Mouse (Mus musculus): ENCODE results near the gene Gm10570.

Gm10570 gene

DNA sequence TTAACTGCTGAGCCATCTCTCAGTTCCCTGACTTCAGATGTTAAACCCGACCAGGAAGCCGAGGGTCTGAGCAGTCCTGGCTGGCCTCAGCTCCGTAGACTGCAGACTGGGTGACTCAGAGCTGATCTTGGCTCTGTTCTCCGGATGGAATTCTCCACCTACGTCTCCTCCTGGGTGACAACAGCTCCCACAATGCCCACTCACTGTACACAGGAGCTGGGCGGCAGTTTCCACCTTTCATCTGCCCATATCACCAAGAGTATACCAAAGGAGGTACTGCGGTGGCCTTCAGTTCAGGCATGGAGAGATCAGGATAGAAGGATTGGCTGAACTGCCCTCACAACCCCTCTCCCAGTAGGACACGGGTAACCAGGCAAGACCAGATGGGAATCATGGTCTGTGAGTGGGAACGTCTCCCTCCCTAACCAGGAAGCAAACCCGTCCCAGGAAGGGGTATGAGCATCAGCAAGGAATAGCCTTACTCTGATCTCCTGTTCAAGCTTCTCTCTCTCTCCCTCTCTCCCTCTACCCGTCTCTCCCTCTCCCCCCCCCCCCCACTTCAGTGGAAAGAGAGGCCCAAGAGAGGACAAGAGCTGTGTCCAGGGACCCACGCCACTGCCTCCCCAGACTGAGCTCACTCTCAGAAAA, 34.7 kb downstream of the Gm10570 start:
- DNase-seq (ENCODE audit: inconsistent age in 2 of 2, low spot score in 1 of 2): peak; percentile 69 to 81

DNA sequence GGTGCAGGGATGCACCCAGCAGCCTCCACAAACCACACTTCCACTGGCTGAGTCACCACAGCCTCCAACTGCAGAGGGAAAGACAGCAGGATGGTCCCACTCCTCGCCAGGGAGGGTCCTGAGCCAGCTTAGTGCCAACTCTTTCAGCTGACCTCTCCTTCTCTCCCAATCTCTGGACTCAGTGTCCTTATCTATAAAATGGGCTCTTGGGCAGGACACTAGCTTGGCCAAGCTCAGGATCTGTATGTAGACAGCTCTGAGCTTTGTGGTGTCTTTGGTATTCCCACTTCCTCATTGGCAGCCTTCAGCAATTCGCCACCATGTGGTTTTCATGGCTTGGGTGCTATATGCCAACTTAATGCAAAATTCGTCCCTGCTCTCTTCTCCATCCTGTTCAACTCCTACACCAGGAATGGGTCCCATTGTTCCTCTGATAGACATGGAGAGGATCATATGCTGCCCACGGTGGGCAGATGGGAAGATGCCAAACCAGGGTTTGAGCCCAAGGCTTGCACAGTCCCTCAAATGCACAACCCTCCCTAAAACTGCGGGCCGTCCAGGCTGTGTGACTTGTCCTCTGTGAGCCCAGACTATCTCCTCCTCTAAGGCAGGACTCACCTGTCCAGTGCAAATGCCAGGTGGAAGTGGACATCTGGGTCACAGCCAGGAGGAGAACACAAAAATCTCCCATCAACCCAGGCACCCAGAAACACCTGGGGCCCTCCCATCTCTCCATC, 37.7 kb downstream of the Gm10570 start:
- DNase-seq (ENCODE audit: inconsistent age in 2 of 2, low spot score in 1 of 2): no peak

DNA sequence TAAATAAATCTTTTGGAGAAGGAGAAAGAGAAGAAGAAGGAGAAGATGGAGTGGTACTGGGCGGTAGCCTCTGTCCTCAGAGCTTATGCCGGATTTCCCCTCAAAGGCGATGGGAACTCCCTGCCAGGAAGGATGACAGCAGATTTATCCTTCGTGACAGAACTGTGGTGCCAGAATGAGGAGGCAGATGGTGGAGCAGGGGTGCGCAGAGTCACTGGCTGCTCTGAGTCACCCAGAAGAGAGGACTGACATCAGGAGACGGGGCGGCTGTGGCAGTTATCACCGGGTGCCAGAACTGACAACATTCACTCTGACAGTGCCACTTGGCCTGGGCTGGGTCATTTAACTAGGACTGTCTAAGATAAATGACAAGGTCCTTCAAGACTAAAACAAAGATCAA, 38.4 kb downstream of the Gm10570 start:
- peak; percentile 36 to 41 for DNase-seq (ENCODE audit: inconsistent age in 2 of 2, low spot score in 1 of 2)

DNA sequence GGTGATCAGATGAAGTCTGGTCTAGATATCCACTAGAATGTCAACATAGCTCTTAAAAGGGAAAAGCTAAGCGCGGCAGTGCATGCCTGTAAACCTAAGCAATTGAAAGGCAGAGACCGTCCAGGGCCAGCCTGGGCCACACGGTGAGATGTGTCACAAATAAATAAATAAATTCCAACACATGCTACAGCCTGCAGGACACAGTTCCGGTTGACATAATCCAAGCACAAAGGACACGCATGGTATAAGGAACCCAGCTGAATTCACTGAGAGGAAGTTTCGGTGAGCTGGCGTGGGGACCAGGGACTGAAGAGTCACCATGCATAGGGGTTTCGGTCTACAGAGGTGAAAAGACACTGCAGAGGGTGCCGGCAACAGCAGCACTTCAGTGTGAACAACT, 39.7 kb downstream of the Gm10570 start:
- DNase-seq (ENCODE audit: inconsistent age in 2 of 2, low spot score in 1 of 2): no peak

DNA sequence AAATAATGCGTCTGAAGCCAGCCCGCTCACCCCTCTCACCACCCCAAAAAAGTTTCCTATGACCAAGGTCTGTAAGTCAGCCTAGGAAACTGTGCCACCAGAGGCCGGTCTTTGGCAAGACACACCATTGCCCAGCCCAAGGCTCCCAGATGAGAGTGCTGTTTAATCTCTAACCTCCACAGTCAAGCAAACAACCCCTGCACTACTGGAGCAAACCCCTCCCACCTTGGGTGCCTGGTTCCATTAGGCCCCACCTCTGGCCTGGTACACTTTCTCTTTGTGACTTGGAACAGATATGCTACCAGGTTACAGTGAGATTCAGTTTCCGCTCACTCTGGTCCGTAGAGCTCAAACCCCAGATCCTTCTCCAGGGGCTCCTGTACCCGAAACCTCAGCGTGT, 41.4 kb downstream of the Gm10570 start:
- DNase-seq (ENCODE audit: inconsistent age in 2 of 2, low spot score in 1 of 2): no peak

DNA sequence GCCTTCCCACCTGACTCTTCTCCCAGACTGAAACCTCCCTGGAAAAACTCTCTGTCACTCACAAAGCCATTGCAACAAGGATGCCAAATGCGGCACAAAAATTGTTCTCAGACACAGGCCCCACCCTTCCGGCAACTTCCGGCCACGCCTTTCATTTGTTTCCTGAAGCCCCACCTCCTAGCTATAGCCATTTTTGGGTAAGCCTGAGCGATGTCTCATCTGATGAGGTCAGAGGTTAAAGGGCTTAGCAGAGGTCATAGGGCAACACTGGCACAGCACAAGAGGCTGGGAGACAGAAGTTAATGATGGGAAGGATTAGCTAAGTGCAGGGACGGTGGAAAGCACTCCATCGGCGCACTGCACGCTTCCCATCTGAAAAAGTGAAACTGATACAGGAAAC, 41.9 kb downstream of the Gm10570 start:
- no peak for DNase-seq (ENCODE audit: inconsistent age in 2 of 2, low spot score in 1 of 2)

DNA sequence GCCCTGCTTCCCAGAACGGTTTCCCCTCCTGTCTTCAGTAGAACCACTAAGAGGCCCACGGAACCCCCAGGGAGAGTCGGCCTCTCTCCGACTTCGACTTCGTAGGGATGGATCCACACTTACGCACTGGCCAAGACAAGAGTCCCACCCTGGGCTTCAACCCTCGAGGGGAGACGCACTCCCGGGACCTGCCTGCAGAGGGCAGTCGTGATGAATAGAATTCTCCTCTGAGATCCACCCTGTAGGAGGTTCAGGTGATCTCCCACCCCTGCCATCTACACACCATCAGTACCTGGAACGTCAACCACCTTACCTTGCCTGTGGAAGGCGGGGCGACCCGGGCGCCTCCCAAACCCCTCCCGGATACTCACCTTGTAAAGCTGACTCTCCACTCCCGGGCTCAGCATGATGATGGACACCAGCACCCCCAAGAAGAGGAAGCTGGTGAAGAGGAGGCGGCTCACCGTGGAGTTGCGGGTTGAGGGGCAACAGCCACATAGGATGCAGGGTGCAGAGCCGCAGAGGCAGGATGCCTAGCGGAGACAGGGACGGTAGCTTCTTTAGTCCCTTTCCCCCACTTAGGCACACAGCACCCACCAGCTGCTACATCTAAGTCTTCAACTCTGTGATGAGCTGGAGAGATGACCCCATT, 43.6 kb downstream of the Gm10570 start:
- peak; percentile 56 to 86 for DNase-seq (ENCODE audit: inconsistent age in 2 of 2, low spot score in 1 of 2)

DNA sequence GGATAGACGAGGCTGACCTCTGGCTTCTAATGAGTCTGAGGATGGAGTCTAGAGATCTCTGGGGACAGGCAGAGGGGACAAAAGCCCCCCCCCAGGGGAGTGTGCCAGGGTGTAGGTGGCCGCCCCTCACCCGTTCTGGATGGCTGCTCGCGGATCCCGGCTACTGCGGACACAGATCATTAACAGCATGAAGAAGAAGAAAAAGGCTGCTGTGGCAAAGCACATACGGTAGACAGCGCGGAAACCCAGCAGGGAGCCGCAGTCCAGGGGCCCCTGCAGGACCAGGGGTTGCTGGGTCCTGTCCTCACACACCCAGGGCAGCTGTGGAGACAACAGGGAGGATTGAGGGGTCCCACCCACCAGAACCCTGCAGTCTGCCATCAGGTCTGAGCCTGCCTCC, 44.3 kb downstream of the Gm10570 start:
- DNase-seq (ENCODE audit: inconsistent age in 2 of 2, low spot score in 1 of 2): no peak

DNA sequence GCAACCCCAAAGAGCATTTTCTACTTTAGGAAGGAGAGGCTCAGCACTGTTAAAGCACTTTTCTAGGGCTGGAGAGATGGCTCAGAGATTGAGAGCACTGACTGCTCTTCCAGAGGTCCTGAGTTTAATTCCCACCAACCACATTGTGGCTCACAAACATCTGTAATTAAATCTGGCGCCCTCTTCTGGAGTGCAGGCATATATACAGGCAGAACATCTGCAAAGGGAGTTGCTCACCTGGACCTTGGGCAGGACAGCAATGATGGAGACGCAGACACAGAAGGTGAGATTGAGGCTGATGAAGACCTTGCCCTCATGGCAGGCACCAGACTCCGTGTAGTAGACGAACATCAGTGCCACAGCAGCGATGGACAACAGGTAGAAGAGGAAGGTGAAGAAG, 48.1 kb downstream of the Gm10570 start:
- peak in 1 of 2 experiments; percentile 63 for DNase-seq (ENCODE audit: inconsistent age in 2 of 2, low spot score in 1 of 2)

All from adrenal gland, adult (tissue).